In the genomic region with DNA sequence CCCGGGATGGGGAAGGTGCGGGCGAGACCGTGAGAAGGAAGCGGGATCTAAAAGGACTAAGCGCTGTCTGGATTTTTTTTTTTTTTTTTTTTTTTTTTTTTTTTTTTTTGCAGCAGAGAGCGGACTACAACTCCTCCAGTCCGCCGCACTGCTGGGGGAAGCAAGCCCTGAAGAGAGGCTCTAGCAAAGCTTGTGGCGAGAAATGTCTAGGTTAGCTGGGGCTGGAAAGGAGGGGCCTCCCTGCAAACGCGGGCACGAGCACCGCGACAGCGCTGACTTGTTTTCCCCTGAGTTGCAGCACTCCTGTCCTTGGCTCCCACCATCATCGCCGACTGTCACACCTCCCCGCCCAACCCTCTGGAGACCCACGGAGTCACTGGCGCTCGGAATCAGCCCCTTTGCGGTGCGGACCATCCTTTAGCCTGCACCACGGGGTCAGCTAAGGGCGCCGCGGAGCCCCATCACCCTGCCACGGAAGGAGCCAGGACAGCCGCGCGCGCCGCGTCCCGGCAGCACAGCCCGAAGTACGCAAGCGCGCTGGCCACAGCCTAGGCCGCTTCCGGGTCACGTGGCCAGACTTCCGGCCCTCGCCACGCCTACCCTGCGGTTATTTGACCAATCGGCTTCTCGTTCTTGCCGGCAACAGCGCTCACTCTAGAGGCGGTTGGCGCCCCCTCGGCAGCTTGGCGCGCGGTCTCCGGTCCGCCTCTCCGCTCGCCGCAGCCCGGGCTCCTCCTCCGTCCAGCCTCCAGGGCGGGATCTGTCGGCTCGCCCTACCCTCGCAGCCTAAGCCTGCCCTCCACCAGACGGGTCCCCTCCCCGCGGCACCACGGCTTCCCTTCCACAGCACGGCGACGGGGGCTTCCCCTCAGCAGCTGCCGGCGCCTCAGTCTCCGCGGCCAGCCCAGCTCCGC, we compare ENCODE assay signal across 8 mouse cellular contexts. TPM values are rescaled to one million over a fixed set of nuclear protein-coding genes. Genes with fewer than 3 reads are reported as not detected.
DNase-seq lines count a peak whose midpoint lies in the region; ATAC-seq and TF ChIP-seq lines count a peak whose summit lies in the region.

TSS of gene Ap1s2 (plus strand) at position 681 of the 914 bp plus-strand sequence.

- H3K4me2 ChIP-seq in kidney, embryonic 14.5 days (replicated peaks; ENCODE audit: low read depth, low read length), result peak within 1 kb of the TSS; percentile 47
- H3K4me2 ChIP-seq in limb, embryonic 15.5 days, result peak within 1 kb of the TSS; percentile 47

- no peaks in the 10 kb centered on the region for H3K36me3 ChIP-seq in kidney, embryonic 14.5 days (ENCODE audit: control insufficient read depth, insufficient read depth, low read length)
- H3K36me3 ChIP-seq in limb, embryonic 15.5 days, result no peaks in the 10 kb centered on the region

- H3K9me3 ChIP-seq in kidney, embryonic 14.5 days (ENCODE audit: control insufficient read depth, low read length), result 0 out of 2 replicates have a peak, but pooled peaks cover 2% of the 10 kb centered on the region
- no peaks in the 10 kb centered on the region for H3K9me3 ChIP-seq in limb, embryonic 15.5 days

- 32% methylated on average over 76 of the region's 80 CpGs for WGBS in kidney, embryonic 14.5 days
- 22% methylated on average over 76 of the region's 80 CpGs for WGBS in limb, embryonic 15.5 days

- H3K4me3 ChIP-seq in bone marrow macrophage, adult 2 months (ENCODE audit: insufficient read depth, low read length), result peak within 1 kb of the TSS; percentile 73
- peak within 1 kb of the TSS; percentile 62 for H3K4me3 ChIP-seq in embryonic fibroblast, embryonic 13.5 days (ENCODE audit: insufficient read depth, low read length)
- H3K4me3 ChIP-seq in kidney, embryonic 14.5 days (ENCODE audit: low read length), result peak within 1 kb of the TSS; percentile 62
- peak within 1 kb of the TSS; percentile 60 for H3K4me3 ChIP-seq in limb, embryonic 15.5 days

- no peak for TF ChIP-seq POLR2A in bone marrow macrophage, adult 2 months (IDR thresholded peaks at IDR 0.05; ENCODE audit: borderline replicate concordance, low read depth, low read length)
- peak; percentile 77 for TF ChIP-seq POLR2A in embryonic fibroblast, embryonic 13.5 days (IDR thresholded peaks at IDR 0.05; ENCODE audit: low read depth, low read length)

- peak; percentile 93 for DNase-seq in A20 (ENCODE audit: low read depth, low spot score)
- DNase-seq in heart, adult 9 months (ENCODE audit: low spot score in 2 of 2), result peak; percentile 95
- peak; percentile 86 to 89 for DNase-seq in monocyte, adult 2 months (ENCODE audit: low read depth in 1 of 2, low spot score in 2 of 2)
- peak; percentile 94 to 95 for DNase-seq in spleen, postnatal 36 days (ENCODE audit: low spot score in 2 of 2)

- ATAC-seq in kidney, embryonic 14.5 days (ENCODE audit: low FRiP score, low TSS enrichment), result peak; percentile 100
- ATAC-seq in limb, embryonic 15.5 days (ENCODE audit: insufficient number of reproducible peaks, low FRiP score, low TSS enrichment, low read depth), result peak; percentile 99

- H3K27ac ChIP-seq in bone marrow macrophage, adult 2 months (ENCODE audit: insufficient read depth, low read depth, low read length), result peak within 1 kb of the TSS; percentile 72
- peak within 1 kb of the TSS; percentile 69 for H3K27ac ChIP-seq in embryonic fibroblast, embryonic 13.5 days (ENCODE audit: insufficient read depth, low read length)
- 0 out of 2 replicates have a peak within 1 kb of the TSS, but pooled peaks have one; percentile 30 for H3K27ac ChIP-seq in kidney, embryonic 14.5 days (ENCODE audit: low read depth, low read length)
- peak within 1 kb of the TSS; percentile 86 for H3K27ac ChIP-seq in limb, embryonic 15.5 days

- H3K9ac ChIP-seq in kidney, embryonic 14.5 days (ENCODE audit: low read depth, low read length), result peak within 1 kb of the TSS; percentile 60
- peak within 1 kb of the TSS; percentile 54 for H3K9ac ChIP-seq in limb, embryonic 15.5 days

- TF ChIP-seq CTCF in bone marrow macrophage, adult 2 months (IDR thresholded peaks at IDR 0.05; ENCODE audit: low read depth, low read length), result no peak
- no peak for TF ChIP-seq CTCF in embryonic fibroblast, embryonic 13.5 days (IDR thresholded peaks at IDR 0.05; ENCODE audit: borderline replicate concordance, insufficient read depth, low read length)

- no peaks in the 10 kb centered on the region for H3K27me3 ChIP-seq in kidney, embryonic 14.5 days (ENCODE audit: control insufficient read depth, insufficient read depth, low read length)
- H3K27me3 ChIP-seq in limb, embryonic 15.5 days, result peaks cover 9% of the 10 kb centered on the region; the same call in 1 of the 2 replicates

- no peaks in the 10 kb centered on the region; the same call in 1 of the 2 replicates for H3K4me1 ChIP-seq in bone marrow macrophage, adult 2 months (ENCODE audit: control insufficient read depth, insufficient read depth, low read length)
- H3K4me1 ChIP-seq in embryonic fibroblast, embryonic 13.5 days (ENCODE audit: control insufficient read depth, insufficient read depth, low read length), result no peaks in the 10 kb centered on the region
- H3K4me1 ChIP-seq in kidney, embryonic 14.5 days (ENCODE audit: control insufficient read depth, insufficient read depth, low read length), result no peaks in the 10 kb centered on the region
- H3K4me1 ChIP-seq in limb, embryonic 15.5 days, result no peaks in the 10 kb centered on the region

RNA-seq across cellular contexts. Expression of gene Ap1s2, which starts in this region (rescaled TPM):
- polyA plus RNA-seq in bone marrow macrophage, adult 2 months (2012; ENCODE audit: insufficient read depth, insufficient read length, missing spikeins), result 241 and 251 TPM in 2 replicates
- 39.7 and 44.2 TPM in 2 replicates for polyA plus RNA-seq in embryonic fibroblast, embryonic 13.5 days (2011; ENCODE audit: insufficient read length, low read depth, missing spikeins)
- polyA plus RNA-seq in kidney, embryonic 14.5 days (2014; fragmentation: Nextera tagmentation; extraction: Ambion mirVana), result 20.4 and 26.8 TPM in 2 replicates
- 33.0 and 33.7 TPM in 2 replicates for polyA plus RNA-seq in limb, embryonic 15.5 days (2015; fragmentation: Nextera tagmentation; extraction: Ambion mirVana)

Comparison
In these comparisons a context has a peak if more than half of its experiments do, and no peak if none do; other contexts are left out.
1. Peak in every context shown above with its lines: DNase-seq, ATAC-seq, H3K4me3 ChIP-seq and H3K27ac ChIP-seq.
2. H3K27ac ChIP-seq: peak in every context shown above with its lines; median percentile 86 in limb, embryonic 15.5 days; 72 in bone marrow macrophage, adult 2 months; 69 in embryonic fibroblast, embryonic 13.5 days; 30 in kidney, embryonic 14.5 days.